Mouse (Mus musculus) adrenal gland, postnatal 14 days (tissue): ENCODE results near the gene Igsf8. TPM values are rescaled to one million over a fixed set of nuclear protein-coding genes. Genes with fewer than 3 reads are reported as not detected.

ENCODE experiments used
- DNase-seq: peaks from one replicate; pipeline ENCODE4 v3.0.0; 2021; ENCODE audit warnings: mixed read lengths
- total RNA-seq: library from RNA; stranded (reverse); gene quantifications from 2 replicates; pipeline ENCODE4 v1.2.3, GENCODE M21; 2021

The Igsf8 gene
- total RNA-seq, 1 experiment from 2014 or later: 23.9 TPM

DNA sequence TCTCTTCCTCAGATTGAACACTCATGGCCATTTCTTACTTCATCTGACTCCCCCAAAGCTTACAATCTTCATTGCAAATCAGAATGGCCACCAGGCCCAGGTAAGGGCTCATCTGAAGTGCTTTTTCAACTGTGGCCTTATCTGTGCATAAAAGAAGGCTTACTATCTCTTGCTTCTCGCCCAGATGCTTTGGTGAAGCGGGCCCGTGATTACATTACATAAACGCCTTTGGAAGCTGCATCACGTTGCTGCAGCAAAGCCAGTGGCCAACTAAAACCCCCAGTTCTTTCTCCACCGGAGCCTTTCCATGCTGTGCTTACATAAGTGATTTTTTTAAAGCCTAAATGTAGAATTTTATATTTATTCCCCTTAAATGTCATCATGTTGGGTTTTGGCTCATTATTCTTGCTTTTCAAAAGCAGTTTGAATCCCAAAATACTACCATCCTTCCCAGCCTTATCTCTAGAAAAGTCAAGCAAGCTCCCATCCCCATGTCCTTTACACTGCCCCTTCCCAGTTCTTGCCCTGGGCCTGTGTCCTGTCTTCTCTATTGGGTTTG, 62.4 kb downstream of the Igsf8 start:
- DNase-seq: no peak

DNA sequence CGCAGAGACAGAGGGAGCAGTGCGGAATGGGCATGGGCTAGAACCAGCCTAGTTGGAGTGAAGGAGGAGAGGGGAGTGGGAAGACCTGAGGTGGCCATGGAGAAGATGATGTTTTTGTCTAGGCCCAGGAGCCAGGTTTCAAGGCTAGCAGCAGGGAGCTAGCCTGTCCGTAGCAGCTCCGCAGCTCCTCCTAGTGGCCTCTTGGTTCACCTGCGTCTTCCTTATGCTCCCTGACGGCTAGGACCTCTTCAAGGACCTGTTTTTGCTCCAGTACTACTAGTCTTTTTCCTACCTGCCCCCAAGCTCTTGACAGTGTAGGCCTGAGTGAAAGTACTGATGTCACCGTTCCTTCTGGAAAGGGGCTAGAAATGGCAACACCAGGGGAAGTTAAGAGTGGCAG, 63.3 kb downstream of the Igsf8 start:
- peak; percentile 88 for DNase-seq

- peak; percentile 83 for DNase-seq
Measured at GRCm38 (mm10) chr1:172325680-172326535, 64.5 kb downstream of the Igsf8 start.

- no peak for DNase-seq
Measured at GRCm38 (mm10) chr1:172326684-172327083, 65.2 kb downstream of the Igsf8 start.

DNA sequence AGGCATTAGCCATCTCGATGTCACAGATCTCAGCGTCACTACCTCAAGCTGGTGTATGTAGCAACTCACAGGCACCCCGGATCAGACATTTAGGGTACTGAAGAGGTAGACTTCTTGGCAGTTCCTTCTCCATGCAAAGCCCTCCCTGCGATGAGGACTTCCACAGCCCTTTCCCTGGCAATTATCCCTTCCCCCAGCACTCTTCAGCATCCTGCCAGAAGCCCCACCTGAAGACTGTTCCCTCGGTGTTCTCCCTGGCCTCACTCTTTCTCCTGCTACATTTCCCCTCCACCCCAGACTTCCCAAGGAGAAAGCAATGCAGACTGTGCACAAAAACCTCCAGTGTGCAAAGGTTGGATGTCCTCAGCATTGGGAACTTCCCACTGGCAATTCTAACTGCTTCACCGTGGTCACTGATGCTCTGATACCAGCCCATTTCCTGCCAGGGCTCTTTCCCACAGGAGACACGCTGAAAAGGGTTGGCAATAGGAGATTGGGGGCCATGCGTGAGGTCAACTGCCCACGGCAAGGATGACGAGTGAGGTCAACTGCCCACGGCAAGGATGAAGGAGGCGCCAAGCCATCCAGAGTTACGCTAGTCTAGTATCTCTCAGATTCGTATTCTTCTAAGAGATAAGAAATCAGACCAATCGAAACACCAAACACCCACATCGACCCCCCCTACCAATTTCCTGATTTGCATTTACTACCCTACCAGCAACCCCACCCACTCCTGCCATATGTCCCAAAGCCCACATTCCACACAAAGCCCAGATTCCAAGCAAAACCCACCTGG, 66.0 kb downstream of the Igsf8 start:
- no peak for DNase-seq

GRCm38 (mm10) chr1:172328041-172328440, 66.6 kb downstream of the Igsf8 start:
- DNase-seq: no peak

GRCm38 (mm10) chr1:172328461-172328860, 67.0 kb downstream of the Igsf8 start:
- no peak for DNase-seq

DNA sequence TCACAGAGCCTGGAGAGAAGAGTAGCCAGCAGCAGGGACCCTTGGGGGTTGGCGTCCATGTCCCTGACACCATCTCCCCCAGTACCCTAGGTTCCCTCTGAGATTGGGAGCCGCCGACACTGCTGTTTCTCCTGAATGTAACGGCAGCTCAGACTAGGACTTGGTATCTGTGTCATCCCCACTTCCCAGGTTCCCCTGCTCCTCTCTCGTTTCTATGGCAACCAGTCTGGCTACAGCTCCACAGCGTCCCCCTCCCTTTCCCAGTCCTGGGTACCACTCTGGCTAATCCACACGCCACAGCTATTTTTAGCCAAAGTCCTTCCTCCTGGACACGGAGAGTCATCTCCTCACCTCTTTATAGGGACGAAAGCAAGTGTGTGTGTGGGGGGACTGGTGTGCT, 67.7 kb downstream of the Igsf8 start, which contains the start of gene Kcnj9:
Kcnj9 (minus strand) TSS at position 188 of the 400 bp plus-strand sequence.
- no peak for DNase-seq

DNA sequence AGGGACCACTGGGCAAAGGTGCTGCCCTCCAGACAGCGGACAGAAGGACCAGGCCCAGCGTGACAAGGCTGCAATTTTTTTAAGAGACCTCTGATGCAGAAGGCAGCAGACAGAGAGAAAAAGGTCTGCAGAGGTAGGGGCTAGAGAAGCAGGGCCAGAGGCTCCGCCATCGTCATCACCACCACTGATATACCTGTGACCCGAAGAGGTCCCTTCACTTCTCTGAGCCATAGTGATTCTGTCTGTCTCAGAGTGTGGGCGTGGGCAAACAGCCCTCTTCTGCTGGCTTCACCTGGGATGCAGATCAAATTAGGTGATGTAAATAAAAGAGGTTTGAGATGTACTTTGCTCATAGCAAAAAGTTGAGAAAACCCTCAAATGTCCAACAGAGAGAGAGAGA, 68.2 kb downstream of the Igsf8 start:
- DNase-seq: no peak

DNA sequence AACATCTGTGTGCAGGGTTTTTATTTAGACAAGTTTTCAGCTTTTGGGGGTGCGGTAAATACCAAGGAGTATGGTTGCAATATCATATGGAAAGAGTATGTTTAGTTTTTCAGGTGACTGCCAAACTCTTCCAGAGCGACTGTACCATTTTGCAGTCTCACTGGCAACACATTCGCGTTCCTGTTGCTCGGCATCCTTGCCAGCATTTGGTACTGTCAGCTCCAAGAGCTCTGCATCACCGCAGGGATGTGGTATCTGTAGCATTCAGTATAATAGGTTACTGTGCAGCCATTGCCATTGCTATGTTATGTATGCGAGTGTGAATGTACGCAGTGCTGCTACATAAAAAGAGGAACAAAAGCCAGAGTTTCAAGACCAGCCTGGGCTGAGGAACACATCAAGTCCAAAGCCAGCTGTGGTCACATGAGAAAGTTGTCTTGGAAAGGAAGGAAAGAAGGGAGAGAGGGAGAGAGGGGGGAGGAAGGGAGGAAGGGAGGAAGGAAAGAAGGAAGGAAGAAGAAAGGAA, 70.0 kb downstream of the Igsf8 start:
- no peak for DNase-seq

GRCm38 (mm10) chr1:172332925-172333324, 71.5 kb downstream of the Igsf8 start:
- no peak for DNase-seq

- no peak for DNase-seq
Measured at GRCm38 (mm10) chr1:172333512-172333911, 72.1 kb downstream of the Igsf8 start.

GRCm38 (mm10) chr1:172335804-172336203, 74.4 kb downstream of the Igsf8 start:
- DNase-seq: no peak

DNA sequence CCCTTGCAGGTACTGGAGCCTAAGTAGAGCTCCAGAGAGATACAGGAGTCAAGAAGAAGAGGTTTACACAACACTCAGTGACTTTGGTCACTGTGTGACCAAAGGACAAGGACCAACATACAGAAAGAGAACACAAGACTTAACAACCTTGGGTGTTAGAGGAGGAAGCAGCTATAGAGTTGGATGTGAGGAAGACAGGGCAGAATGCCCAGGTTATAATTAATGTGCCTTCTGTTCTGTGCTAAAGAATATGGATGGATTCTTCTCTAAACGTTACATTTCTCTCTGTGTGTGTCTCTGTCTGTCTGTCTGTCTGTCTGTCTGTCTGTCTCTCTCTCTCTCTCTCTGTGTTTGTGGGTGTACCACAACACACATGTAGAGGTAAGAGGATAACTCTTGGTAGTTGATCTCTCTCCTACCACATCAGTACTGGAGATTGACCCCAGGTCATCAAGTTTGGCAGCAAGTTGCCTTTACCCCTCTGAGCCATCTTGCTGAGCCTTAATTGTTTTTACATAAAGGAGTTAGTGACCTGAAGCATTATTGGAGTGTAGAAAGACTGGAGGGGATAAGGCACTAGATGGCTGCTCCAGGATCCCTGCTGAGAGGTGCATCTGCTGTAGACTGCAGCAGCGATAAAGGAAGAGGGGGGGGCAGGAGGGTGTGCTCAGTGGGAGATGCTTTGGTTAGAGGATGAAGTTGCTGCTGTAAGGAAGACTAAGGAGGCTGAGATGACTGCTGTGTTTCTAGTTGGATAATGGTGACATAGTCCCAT, 76.2 kb downstream of the Igsf8 start:
- no peak for DNase-seq

GRCm38 (mm10) chr1:172340729-172341321, 79.4 kb downstream of the Igsf8 start, which contains the start of gene Kcnj10:
Kcnj10 (plus strand) TSS chr1:172341210.
- peak; percentile 88 for DNase-seq

DNA sequence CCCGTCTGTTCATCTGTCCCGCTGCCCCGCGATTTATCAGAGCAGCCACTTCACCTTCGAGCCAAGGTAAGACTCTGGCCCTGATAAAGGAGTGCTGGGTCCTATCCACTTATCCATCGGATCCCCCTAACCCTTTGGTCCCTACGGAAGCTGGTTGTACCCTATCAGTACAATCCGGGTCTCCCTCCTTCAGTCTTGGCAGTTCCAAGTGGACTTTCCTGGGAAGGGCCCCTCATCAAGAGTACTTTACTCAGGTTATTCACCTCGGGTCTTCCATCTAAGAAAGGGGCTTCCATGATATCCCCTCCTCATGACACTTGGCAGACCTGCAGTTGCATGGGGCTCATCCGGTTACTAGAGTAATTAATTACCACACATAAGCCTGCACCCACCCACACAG, 79.9 kb downstream of the Igsf8 start:
- no peak for DNase-seq

DNA sequence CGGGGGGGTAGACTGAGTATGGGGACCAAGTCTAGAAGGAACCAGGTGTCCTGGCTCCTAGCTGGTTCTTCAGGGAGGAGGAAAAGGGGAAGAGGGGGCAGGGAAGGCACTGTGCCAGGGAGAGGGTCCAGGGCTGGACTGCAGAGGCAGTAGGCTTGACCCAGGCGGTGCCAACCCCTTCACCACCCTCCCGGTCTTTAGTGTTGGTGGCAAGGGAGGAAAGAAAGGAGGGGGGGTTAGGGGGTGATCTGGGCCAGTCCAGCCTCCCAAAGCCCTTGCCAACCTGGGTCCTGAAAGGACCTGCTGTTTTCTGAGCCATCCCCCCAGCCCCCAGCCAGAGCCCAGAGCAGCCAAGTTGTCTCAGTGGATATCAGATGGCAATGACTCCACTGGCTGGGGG, 81.3 kb downstream of the Igsf8 start:
- no peak for DNase-seq

DNA sequence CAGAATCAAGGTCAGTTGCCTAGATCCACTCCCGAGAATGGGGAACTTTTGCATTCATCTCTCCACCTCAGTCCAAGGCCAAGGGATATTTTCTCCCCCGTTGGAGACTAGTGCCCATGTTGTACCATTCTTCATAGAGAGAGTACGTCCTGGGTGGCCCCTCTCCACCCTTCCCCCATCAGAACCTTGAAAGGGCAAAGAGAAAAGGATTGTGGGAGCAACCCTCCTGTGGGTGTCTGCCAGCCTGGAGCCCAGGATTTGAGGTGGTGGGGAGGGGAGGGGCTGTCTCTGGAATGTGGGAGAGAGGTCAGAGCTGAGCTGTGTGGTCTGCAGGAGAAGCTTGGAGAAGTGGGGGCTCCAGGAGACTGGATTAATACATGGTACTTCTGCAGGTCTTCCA, 82.5 kb downstream of the Igsf8 start:
- no peak for DNase-seq

- no peak for DNase-seq
Measured at GRCm38 (mm10) chr1:172344820-172345219, 83.4 kb downstream of the Igsf8 start.

- DNase-seq: no peak
Measured at GRCm38 (mm10) chr1:172346707-172347106, 85.3 kb downstream of the Igsf8 start.

DNA sequence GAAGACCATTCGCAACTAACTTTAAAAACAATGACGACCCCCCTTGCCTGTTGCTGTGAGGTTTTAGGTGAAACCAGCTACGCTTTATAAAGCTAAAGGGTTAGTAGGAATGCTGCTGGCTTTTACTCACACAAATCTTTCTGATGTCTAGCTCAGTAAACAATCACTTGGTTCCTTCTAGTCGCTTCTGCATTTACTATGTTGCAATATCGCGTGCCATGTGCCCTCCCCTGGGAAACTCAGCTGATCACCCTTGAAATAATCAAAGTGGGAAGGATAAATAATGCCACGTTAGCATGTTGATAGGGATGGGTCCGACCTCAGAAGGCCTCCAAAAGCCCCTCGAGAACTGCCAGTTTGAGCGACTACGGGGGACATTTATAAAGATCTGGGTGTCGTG, 85.9 kb downstream of the Igsf8 start:
- no peak for DNase-seq
